Mouse (Mus musculus): ENCODE measurements at regions not wholly inside any gene's neighbourhood (a gene's known extent, or its start where the extent isn't known, plus 50 kb on each side); places are given as distances from the start of the nearest gene placed in this dataset.

- TF ChIP-seq GATA1 (IDR thresholded peaks at IDR 0.05; ENCODE audit: borderline replicate concordance, low read length) (no peak), FLI1 (IDR thresholded peaks at IDR 0.05; ENCODE audit: low read length) (no peak)
Observed at GRCm38 (mm10) chr14:99383170-99383569, 84.7 kb downstream of the Klf5 start.

Measured in megakaryocyte, embryonic 14.5 days (primary cell).